Mouse (Mus musculus) spleen, postnatal 36 days (tissue): ENCODE measurements around the gene Plcb4.
A peak's percentile ranks its signal among the peaks of the same experiment; 100 is the strongest.

Experiments
- DNase-seq, 2 experiments: peaks; one replicate each; pipeline ENCODE4 v3.0.0; 2022; ENCODE audit warnings: low spot score in 2 of 2, mixed read lengths in 1 of 2

Gene Plcb4

DNA sequence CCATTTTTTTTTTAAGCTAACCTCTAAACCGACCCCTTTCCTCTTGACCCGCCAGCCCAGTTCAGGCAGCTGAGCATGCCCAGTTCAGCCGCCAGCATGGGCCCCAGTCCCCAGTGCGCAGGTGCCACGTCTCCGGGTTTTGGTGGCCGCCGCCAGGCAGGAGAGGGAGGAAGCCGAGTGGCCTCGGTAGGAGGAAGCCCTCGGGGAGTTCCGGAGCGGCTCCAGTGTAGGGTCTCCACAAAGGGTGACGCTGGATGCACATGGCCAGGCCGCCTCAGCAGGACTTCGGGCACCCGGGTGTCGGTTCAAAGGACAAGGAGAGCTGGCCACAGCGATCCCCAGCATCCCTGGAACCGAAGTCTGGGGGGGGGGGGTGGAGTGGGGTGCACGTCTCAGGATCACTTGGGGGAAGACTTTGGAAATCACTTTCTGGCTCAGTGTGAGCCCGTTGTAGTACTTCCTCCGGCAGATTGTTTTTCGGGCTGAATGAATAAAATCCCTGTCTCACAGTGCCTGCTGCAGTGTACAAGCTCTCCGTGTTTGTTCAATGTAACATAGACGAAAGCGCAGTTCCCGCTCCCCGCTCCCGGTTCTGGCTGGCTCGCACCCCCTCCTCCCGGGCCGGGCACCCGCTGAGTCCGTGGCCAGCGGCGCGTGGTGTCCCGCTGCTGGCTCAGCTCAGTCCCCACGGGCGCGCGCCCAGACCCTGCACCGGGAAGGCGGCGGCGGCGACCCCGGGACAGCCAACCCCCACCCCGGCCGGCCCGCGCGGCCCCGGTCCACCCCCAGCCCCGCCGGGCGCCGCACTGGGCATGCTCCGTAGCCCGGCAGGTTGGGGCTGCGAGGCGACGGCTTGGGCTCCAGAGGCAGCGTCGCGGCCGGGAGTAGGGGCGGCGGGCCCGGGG is at the start of gene Plcb4:
Gene Plcb4, plus strand, starts transcription at position 526 of the 905 bp plus-strand sequence.
- DNase-seq: peak; percentile 63 to 70

DNA sequence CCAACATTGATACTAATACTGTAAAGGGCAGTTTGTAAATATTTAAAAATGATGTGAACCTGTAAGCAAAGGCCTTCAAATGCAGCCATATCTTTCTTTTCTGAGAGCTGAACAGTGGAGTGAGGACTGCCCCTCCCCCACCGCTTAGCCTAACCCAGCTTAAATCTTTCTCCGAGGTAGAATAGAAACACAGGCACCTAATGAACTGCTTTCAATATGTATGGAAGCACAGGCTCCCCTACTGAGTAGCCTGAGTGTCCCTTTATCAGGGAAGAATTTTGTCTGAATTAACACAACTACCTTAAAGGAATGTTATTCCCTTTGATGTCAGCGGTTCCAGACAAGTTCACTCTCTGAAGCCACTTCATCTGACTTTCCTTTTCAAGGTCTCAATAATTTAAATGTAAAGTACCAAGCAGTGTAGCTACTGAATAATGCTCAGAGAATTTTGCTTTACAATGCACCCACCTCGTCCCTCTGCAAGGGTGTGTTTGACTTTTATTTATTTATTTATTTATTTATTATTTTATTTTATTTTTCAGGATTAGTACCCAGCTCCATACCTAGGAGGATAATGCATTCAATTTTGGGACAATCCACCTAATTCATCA is 44.1 kb upstream of the Plcb4 start:
- no peak for DNase-seq

DNA sequence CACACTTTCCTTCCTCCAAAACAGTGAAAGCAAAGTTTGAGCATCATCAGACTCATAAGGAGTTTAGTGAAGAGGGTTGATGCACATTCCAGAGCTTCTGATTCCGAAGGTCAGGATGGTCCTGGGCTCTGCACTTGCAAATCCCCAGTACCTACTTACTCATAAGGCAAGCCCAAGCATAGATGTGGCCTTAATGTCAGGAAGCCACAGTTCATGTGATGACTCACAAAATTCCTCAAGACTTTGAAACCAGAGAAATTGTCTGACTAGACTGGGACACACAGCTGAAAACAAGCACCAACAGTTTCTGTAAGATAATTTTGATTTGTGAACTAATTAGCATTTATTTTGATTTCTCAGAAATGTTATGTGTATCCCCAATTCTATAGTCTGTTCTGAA is 42.7 kb upstream of the Plcb4 start:
- DNase-seq: no peak

DNA sequence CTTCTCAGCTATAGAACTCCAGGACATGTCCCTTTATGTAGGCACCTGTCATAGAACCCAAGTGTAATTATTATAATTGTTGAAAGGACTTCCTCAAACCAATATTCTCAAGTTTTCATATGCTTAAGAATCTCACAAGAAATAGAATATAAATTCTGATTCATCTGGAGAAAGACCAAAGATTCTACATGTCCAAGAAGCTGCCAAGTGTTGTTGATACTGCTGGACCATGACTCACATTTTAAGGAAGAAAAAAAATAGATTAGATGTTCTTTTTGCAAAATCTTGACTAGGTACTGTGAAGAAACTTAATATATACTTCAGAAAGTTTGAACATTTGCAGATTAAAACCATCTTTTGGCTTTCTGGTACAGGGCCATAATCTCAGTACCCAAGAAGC is 40.3 kb upstream of the Plcb4 start:
- DNase-seq: no peak

DNA sequence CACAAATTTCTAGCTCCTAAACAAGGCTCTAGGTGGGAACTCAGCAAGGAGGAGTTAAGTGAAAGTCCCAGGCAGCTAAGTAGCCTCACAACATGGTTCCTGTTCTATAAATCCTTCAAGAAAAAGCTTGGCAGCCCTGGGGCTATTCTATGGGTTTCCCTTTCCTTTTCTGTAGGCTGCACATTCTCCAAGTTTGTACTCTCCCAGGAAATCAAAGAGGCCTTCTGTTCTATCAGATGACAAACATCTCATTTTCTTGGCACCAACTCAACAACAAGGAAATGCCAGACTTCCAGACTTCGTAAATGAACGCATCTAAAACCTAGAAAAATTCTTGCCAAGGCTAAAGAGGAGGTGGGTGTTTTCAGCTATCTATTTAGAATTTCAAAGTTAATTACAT is 38.9 kb upstream of the Plcb4 start:
- DNase-seq: no peak

DNA sequence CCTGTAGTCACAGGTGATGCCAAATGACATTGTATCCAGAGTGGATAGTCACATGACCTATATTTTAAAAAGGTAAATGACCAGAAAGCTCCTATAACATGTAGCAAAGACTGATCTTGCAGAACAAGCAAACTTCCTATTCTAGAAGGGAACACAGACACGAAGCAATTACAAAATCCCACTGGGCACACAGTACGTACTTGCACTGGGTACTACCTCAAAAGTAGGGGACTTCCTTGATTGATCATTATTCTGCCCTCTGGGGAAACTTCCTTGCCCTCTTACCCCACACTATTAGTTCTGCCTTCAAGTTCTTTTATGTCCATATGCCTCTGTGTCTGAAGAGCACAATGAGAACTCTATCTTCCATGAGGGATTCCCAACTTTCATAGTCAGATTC is 31.0 kb upstream of the Plcb4 start:
- no peak for DNase-seq

DNA sequence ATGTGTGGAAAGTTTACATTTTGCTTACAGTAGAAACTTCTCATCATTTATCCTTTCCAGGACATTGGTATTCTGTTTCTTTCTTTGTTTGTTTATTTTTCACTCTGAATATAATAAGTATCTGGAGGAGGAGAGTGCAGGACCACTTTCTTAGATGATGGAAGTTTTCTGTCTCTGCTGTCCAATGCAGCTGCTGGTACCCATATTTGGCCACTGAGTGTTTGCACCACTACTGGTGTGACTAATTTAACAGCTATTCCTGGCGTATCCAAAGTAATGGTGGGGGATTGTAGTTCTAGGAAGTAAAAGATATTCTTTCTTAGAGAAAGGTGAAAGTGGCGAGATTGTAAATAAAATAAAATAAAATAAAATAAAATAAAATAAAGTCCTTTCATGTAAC is 21.6 kb upstream of the Plcb4 start:
- no peak for DNase-seq

DNA sequence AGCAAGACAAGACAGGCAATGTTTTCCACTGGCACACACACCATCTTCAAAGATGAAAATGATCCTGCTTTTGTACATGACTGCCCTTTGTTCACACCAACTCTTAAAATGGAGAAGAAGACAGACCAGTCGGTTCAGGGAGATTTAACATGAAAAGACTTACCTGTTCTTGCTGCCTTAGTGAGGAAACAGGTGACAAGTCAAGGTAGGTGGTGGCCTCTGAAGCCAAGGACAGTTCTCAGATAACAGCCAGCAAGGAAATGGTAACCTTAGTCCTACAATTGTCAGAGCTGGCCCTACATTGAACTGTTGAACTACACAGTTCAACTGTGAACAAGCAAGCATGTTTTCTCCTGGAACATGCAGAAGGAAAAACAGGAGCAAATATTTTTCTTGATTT is 17.8 kb upstream of the Plcb4 start:
- no peak for DNase-seq

DNA sequence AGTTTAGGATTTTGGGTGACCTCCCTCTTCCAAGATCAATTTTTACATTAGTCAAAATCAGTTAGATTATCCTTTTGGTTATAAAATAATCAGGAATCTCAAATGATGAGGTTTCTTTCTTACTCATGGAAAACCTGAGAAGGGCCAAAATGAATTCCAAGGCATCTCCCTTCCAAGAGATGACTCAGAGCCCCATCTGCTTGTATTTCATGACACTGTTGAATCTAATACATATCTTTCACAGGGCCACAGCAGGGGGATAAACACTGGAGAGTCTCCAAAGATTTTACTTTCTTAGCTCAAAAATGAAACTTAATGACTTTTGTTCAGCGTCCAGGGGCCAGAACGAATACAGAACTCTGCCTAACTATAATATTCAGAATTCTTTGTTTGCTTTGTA is 17.2 kb upstream of the Plcb4 start:
- DNase-seq: no peak

DNA sequence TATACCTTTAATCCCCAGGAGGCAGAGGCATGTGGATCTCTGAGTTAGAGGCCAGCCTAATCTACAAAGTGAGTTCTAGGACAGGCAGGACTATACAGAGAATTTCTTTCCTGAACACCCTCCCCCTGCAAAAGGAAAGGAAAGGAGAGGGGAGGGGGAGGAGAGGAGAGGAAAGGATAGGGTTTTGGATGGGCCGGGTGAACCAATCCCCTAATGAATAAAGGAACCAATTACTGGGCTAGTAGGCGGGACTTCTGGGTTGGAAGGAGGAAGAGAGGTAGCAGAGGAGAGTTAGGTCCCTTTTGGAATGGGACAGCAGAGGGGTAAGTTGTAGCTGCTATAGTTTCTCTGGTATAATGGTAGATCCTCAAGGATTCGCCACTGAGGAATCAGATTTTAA is 12.6 kb upstream of the Plcb4 start:
- DNase-seq: no peak

DNA sequence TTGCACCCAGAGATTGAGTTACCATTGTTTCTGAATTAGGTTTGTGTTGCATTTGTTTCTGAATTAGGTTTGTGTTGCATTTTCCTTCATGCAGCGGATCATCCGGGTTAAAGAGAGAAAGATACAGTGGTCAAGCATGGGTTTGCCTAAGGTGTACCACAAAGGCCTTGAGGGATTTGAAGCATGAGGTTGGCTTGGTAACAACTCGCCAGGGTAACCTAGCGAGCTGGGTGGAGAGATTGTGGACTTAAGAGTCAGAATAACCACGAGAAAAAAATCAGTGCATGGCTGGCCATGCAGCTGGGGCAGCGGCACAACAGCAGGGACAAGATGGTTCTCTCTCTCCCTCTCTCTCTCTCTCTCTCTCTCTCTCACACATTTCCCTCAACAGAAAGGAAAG is 12.2 kb upstream of the Plcb4 start:
- no peak for DNase-seq

DNA sequence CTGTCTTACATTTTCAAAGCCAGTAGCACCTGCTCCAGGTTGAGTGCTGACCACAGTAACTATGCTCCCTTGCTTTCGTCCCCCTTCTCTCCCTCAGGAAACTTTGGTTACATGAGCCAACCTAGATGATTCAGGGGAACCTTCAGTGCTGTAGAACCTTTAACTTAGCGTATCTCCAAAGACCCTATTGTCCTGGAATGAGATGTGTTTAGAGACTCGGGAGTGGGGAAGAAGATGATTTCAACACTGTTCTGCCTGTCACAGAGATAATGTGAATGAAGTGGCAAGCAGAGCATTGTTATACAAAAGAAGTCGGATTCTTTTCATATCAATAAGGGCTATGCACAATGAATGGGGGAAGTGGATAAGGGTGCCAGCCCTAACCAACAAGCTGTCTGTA is 10.8 kb upstream of the Plcb4 start:
- no peak for DNase-seq

DNA sequence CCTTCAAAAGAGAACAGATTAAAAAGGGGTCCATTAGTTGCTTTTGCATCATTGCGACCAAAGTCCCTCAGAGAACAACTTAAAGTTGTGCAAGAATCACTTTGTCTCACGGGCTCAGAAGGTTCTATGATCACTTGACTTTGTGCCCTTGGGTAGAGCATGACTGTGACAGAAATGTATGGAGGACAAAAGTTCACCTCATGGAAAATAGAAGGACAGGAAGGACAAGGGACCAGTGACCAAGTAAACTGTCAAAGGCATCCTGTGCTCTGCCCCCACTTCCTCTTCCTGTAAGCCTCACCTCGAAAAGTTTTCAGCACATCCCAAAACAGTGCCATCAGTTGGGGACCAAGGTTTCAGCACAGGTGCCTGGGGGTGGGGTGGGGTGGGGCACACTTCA is 7.9 kb upstream of the Plcb4 start:
- no peak for DNase-seq

DNA sequence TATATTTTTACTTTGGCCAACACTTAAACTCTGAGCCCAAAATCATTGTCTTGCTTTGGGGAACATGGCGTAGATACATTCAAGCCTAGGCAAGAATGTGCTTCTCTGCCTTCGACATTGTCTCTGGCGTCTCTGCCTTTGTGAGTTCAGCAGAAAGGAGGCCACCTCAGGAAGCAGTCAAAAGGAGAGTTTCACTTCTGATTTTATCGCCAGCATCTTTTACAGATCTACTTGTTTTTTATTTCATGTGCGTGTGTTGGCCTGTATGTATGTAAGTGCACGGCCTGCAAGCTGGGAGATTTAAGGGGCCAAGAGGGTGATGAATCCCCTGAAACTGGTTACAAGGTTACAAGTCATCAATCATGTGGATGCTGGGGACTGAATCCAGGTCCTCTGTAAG is 6.8 kb upstream of the Plcb4 start:
- no peak for DNase-seq

DNA sequence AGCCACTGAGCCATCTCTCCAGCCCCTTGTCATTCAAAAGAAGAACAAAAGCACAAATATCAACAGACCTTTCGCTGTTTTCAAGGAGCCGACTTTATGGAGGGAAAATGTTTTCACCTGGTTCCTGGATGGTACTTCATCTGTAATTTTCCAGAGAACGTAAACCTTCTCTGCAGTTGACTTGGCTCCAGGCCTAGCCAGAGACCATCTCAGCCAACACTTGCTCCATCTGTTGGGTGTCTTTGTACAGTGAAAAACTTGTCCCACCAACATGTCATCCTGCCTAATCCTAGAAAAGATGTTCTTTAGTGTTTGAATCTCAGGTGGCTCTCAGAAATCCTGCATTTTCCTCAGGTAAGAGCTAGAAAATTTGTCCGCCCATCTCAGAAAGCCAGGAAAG is 6.4 kb upstream of the Plcb4 start:
- no peak for DNase-seq

DNA sequence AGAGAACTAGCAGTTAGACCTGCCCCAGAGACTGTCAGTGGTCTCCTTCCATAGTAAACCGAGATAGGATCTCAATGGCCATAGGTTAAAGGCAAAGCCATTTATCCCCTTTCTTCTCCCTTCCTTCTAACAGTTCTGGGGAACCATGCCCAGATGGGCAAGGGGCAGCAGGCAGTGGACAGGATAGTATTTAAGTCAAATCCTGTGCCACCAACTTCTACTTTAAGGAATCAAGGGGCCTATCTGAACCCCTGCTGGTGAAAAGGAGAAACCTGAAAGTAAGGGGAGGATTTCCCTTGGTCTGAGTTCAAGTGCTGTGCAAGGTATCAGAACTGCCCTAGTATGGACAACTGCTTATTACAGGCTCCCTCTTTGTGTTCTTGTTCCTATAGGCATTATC is 2.9 kb upstream of the Plcb4 start:
- DNase-seq: no peak

DNA sequence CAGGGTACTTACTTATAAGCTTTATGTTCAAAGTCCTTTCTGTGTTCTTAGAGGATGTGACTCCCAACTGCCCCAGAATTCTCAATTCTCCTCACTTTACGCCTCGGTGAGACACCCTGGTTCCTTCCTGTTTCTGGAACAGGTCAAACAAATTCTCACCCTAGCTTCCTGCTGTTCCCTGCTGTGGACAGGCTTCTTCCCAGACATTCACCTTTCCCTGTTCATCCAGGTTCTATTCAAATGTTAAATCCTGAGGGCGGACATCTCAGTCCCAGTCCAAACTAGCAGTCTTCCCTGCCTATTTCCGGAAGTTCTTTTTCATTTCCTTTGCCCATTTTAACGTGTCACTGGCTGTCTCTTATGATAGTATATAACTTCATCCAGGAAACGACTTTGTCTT is 2.2 kb upstream of the Plcb4 start:
- no peak for DNase-seq

DNA sequence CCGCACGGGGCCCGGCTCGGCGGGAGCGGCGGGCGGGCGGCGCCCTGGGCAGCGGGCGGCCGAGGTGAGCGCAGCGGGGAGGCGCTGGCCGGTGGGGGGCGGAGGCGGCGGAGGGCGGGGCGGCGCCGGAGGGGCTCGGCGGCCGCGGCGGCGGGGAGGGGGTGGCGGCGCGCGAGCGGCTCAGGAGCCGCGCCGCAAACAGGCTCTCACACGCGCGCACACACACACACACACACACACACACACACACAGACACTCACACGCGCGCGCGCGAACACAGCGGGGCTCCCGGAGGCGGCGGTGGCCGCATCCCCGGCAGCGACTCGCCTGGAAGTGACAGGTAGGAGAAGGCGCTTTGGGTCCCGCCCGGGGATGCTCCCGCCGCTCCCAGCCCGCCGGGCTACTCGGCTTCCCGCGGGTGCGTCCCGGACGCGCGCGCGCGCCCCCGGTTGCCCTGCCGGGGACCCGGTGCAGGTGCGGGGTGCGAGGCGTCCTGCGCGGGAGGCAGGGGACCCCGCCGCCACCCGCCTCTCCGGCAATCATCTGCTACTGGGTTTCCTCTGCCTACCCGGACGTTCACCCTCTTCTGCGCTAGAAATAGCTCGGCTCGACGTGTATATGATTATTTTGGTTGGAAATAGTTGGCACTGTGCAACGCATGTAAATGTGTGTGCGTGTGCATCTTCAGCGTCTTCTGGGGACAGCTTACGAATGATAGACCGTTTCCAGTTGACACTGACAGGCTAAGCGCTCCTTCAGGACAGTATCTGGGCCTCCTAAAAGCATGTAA is 775 bp downstream of the Plcb4 start:
- peak; percentile 8 to 9 for DNase-seq

DNA sequence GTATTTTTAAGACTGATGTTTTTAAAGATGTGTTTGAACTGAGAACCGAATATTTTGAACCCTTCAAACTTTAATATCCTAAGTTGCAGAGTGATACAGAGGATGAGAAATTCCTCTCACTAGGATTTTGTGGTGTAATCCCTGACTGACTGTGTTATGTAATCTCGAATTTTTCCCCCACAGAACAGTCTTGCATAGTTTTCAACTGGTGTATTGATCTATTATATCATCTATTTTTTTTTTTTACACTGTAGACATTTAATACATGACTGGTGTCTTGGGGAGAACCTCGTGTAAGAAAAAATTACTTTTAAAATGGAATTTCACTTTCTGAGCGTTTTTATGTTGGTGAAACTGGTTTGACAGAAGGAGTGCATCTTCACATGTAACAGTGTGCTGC is 2.0 kb downstream of the Plcb4 start:
- DNase-seq: no peak

DNA sequence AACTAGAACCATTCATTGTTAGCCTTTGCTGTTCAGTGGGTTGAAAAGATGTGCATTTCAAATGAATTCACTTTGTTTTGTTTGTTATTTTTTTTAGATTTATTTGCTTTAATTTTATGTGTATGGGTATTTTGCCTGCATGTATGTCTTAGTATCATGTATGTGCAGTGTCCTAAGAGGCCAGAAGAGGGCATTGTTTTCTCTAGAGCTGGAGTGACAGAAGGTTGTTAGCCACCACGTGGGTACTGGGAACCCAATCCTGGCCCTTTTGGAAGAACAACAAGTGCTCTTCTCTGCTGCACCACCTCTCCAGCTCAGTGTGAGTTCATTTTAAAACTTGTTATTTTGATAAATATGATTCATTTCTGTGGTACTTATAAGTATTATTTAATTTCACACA is 5.0 kb downstream of the Plcb4 start:
- no peak for DNase-seq

DNA sequence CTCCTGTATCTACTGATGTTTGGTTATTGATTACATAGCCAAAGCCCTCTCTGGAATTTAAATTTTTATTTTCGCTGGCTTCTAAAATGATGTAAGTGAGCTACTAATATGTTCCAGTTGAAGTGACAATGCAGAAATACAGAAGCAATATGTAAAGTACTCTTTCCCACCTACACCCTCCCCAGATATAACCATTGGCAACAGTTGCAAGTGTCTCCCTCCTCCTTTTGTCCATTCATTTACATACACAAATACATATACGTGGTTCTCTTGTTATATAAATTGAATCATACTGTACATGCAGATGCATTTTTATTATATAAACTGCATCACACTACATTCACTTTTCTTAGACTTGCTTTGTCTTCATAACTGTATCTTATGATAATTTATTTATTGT is 8.7 kb downstream of the Plcb4 start:
- no peak for DNase-seq

DNA sequence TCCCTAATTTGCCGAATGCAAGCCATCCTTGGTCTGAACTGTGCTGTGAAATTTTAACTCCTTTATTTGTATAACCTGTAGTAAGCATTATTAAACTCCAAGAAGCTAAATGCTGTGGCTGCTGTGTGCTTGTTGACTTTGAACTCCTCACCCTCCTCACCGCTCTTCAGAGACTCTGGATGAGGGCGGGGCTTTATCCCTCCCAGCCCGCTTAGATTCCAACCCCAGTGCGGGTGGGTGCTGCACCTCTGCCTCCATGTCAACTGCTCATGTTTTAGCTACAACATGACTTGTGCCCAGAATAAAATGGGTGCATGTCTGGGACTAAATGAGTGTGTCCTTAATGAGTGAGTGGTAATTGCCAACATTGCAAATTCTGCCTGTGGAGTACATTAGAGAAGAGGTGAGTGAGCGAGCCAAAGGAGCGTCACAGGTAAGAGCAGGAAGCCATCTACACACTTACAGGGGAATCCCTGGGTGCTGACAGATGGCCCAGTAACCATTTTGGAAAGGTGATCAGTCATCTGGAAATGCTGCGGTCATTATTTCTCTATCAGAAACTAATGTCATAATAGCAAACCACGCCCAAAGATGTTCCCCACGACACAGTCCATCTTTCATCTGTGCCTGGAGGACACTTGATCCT is 13.8 kb downstream of the Plcb4 start:
- no peak for DNase-seq
